8 mouse cellular contexts compared by ENCODE assay signal in the genomic region with DNA sequence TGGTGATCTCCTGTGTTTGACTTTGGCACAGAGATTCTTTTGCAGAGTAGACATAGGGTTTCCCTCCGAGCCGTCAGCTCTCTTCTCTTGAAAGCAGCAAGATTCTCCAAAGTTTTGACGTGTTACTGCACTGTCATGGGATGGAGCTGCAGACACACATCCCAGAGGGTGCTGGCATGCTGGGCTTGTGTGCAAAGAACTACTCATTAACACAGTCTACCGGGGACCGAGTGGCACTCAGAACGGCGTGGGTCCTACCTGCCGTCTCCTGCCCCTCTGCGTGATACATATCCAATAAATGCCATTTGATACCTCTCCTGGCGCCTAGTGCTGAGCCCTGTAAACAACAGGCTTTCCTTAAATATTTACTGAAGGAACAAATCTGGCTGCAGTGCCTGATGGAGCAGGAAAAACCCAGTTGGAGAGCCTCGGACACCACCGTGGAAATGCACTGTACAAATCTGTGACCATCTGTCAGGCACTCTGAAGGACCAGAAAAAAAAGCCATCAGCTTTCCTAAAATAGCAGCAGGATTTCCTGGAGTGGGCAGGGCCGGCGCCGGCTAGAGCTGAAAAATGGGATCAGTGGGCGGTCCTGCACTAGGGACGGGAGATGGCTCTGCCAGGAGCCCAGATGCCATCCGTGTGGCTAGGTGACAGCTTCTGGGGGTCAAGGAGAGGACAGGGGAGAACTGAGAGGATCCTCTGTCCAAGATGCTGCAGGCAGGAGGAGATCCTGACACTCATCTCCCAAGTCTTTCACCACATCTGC. TPM values are rescaled to one million over a fixed set of nuclear protein-coding genes. Genes with fewer than 3 reads are reported as not detected.
DNase-seq lines count a peak whose midpoint lies in the region; ATAC-seq lines count a peak whose summit lies in the region.

No protein-coding gene starts in this region.

- H3K36me3 ChIP-seq in hindbrain, embryonic 12.5 days: no peaks in the 10 kb centered on the region

- H3K9me3 ChIP-seq in hindbrain, embryonic 12.5 days (replicated peaks): 0 out of 2 replicates have a peak, but pooled peaks cover 4% of the 10 kb centered on the region

- peak overlapping the region; percentile 58 for H3K27ac ChIP-seq in hindbrain, embryonic 12.5 days

- H3K4me3 ChIP-seq in hindbrain, embryonic 12.5 days: no peak overlapping the region

- no peaks in the 10 kb centered on the region for H3K27me3 ChIP-seq in hindbrain, embryonic 12.5 days

- peaks cover 25% of the 10 kb centered on the region for H3K4me1 ChIP-seq in hindbrain, embryonic 12.5 days

- peak; percentile 42 for DNase-seq in MN1 (ENCODE audit: low spot score)
- DNase-seq in cerebellum, adult 9-10 months: peak; percentile 95
- DNase-seq in frontal cortex, postnatal 36 days (ENCODE audit: low spot score in 2 of 2): peak; percentile 63 to 83
- DNase-seq in left cerebral cortex, adult 11 months (ENCODE audit: low spot score): peak; percentile 47
- peak; percentile 80 to 90 for DNase-seq in lung, postnatal 4 days
- peak; percentile 42 for DNase-seq in right cerebral cortex, postnatal 4 days
- no peak for DNase-seq in urinary bladder, postnatal 25 days (ENCODE audit: low spot score)

- no peak for ATAC-seq in hindbrain, embryonic 12.5 days (ENCODE audit: low FRiP score)

- H3K9ac ChIP-seq in hindbrain, embryonic 12.5 days: no peak overlapping the region

- no peak overlapping the region for H3K4me2 ChIP-seq in hindbrain, embryonic 12.5 days (replicated peaks)

- 41% methylated on average over 18 of the region's 18 CpGs for WGBS in hindbrain, embryonic 12.5 days

RNA-seq across cellular contexts. Expression of a gene that starts 42.7 kb away (rescaled TPM):
- 25.0 and 34.1 TPM in 2 replicates for polyA plus RNA-seq in hindbrain, embryonic 12.5 days (2016; fragmentation: Nextera tagmentation; extraction: Ambion mirVana)
